Mouse (Mus musculus): ENCODE measurements around the gene Sbk2. TPM values are rescaled to one million over a fixed set of nuclear protein-coding genes. Genes with fewer than 3 reads are reported as not detected.

Gene Sbk2
- polyA plus RNA-seq, 1 experiment from 2014 or later = 2.3 TPM

DNA sequence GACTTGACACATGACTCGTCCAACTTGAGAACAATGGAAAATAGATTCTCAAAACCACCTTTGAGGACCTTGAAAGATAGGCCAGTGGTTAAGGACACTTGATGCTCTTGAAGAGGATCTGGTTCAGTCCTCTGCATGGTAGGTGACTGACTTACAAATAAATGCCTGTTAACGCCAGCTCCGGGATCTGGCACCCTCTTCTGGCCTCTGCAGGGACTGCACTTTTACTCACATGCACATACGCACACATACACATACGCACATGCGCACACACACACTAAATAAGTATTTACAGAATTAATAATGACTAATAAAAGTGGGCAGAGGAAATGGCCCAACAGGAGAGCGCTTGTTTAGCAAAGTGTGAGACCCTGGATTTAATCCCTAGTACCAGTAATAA is 12.6 kb upstream of the Sbk2 start:
- H3K27ac ChIP-seq = no peak overlapping the region
- DNase-seq (ENCODE audit: low spot score) = no peak
- H3K9me3 ChIP-seq = no peaks in the 10 kb centered on the region
- H3K36me3 ChIP-seq = no peaks in the 10 kb centered on the region
- H3K4me1 ChIP-seq = peaks cover 17% of the 10 kb centered on the region
- no peak overlapping the region for H3K4me3 ChIP-seq
- WGBS = 82% methylated on average over 7 of the region's 7 CpGs
- H3K27me3 ChIP-seq (ENCODE audit: insufficient read depth, poor library complexity, severe bottlenecking) = no peaks in the 10 kb centered on the region

DNA sequence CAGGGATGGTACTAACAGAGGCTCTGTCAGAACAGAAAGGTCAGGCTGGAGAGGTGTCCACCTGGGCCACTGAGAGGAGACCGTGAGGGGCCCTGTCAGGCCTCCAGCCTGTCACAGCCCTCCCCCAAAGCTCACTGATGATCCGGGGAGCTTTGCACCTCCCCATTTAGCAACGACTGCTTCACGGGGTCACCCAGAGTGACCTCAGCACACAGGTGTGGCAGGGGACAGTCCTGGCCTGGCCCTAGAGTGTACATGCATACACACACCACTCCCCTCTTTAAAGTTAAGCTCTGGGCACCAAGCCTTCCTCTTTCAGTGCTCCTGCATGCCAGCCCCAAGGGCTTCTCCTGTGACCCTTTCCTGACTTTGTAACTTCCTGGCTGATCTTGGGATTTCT is 11.2 kb upstream of the Sbk2 start:
- WGBS = 58% methylated on average over 4 of the region's 4 CpGs
- Histone ChIP-seq H3K27ac (no peak overlapping the region), H3K4me1 (peaks cover 20% of the 10 kb centered on the region), H3K4me3 (no peak overlapping the region), H3K9me3 (no peaks in the 10 kb centered on the region), H3K27me3 (ENCODE audit: insufficient read depth, poor library complexity, severe bottlenecking) (no peaks in the 10 kb centered on the region), H3K36me3 (no peaks in the 10 kb centered on the region)
- DNase-seq (ENCODE audit: low spot score) = no peak

DNA sequence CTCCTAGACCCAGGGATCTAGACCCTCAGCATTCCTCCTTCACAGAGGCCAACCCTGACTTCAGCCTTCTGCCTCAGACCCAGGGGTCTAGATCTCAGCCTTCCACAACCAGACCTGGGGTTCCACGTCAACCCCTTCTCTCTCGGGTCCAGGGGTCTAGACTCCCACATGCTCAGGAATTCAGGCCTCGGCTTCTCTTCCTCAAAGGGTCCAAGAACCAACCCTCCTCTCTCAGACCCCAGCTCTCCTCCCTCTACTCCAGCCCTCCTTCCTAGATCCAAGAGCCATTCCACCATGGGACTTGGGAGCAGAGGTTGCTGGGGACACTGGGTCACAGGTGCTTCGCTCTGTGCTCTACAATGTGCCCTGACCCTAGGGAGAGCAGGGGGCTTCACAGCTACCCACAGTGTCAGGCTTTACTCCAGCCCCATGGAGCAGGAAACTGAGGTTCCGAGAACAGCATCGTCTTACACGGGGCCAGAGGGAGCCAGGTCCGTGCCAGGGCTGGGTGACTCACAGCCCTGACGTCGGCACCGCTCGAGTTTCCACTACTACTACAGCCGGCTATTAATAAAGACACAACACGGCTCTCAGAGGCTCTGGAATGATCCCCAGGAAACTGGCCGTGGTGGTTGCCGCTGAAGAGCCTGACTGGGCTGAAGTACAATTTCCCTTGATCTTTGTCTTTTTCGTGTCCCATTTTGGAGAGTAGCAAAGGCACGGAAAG is 8.3 kb upstream of the Sbk2 start:
- H3K9me3 ChIP-seq = no peaks in the 10 kb centered on the region
- H3K27me3 ChIP-seq (ENCODE audit: insufficient read depth, poor library complexity, severe bottlenecking) = peaks cover 4% of the 10 kb centered on the region; the same call in 1 of the 2 replicates
- H3K4me1 ChIP-seq = peaks cover 14% of the 10 kb centered on the region
- peak overlapping the region; percentile 67; the same call in 1 of the 2 replicates for H3K27ac ChIP-seq
- WGBS = 57% methylated on average over 18 of the region's 18 CpGs
- DNase-seq (ENCODE audit: low spot score) = no peak
- H3K36me3 ChIP-seq = no peaks in the 10 kb centered on the region
- 0 out of 2 replicates have a peak overlapping the region, but pooled peaks have one; percentile 15 for H3K4me3 ChIP-seq

DNA sequence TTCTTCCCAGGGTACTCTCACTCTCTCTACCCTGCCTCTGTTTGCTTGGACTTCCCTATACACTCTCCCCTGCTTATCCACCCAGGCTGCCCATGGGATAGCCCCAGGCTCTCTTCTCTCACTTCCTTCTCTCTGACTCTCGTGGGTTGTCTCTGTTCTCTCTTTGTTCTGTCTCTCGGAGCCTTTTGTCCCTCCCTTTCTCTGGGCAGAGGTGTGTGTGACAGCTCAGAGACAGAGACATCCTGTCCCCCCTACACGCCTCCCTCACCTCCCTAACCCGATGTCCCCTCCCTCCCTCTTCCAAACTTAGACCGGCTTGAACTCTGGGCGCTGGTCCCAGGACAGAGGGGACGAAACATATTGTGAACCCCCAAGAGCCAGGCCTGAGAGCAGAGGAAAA is 7.5 kb upstream of the Sbk2 start:
- Histone ChIP-seq H3K4me1 (peaks cover 14% of the 10 kb centered on the region), H3K36me3 (no peaks in the 10 kb centered on the region), H3K27ac (peak overlapping the region; percentile 67; the same call in 1 of the 2 replicates), H3K27me3 (ENCODE audit: insufficient read depth, poor library complexity, severe bottlenecking) (peaks cover 12% of the 10 kb centered on the region; the same call in 1 of the 2 replicates), H3K4me3 (no peak overlapping the region; the same call in 1 of the 2 replicates), H3K9me3 (no peaks in the 10 kb centered on the region)
- DNase-seq (ENCODE audit: low spot score) = no peak
- WGBS = 14% methylated on average over 7 of the region's 7 CpGs

DNA sequence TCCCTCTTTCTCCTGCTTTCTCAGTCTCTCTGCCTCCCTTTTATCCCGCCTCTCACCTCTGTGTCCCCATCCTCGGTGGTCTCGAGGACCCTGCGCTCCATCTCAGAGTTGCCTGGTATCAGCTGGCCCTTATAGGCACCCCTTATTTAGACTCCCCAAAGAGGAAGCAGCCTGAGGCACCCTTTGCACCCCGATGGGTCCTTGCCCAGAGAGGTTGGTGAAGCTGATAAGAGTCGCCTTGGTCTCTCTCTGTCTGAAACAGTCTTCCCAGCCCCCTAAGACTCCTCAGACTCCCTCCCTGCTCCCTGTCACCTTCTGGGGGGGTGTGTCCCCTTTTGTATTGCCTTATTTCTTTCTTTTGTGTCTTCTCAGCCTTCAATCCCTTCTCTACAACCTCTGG is 6.9 kb upstream of the Sbk2 start, which contains the start of gene Sbk3:
TSS of gene Sbk3 (minus strand) at position 101 of the 400 bp plus-strand sequence.
- Histone ChIP-seq H3K27me3 (ENCODE audit: insufficient read depth, poor library complexity, severe bottlenecking) (peaks cover 14% of the 10 kb centered on the region; the same call in 1 of the 2 replicates), H3K9me3 (no peaks in the 10 kb centered on the region), H3K36me3 (no peaks in the 10 kb centered on the region), H3K4me3 (no peak within 1 kb of the TSS; the same call in 1 of the 2 replicates), H3K4me1 (peaks cover 14% of the 10 kb centered on the region), H3K27ac (peak within 1 kb of the TSS; percentile 67)
- no peak for DNase-seq (ENCODE audit: low spot score)
- WGBS = 34% methylated on average over 6 of the region's 6 CpGs

DNA sequence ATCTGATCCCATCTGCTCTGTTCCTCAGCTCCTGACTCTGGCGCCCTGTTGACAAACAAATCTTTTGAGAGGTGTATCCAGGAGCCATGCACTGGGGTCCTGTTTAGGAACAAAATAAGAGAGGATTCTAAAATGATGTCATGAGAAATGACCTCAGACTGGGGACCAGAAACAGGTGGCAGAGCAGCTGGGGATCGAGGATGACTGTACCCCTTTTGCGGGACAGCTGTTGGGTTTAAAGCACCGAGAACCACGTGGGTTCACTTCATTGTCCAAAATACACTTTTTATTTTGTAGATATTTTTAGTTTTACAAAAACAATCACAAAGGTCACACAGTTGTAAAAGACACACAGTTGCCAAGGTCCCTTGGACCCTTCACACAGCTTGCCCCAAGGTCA is 782 bp upstream of the Sbk2 start:
- no peak for DNase-seq (ENCODE audit: low spot score)
- Histone ChIP-seq H3K4me3 (no peak overlapping the region), H3K36me3 (no peaks in the 10 kb centered on the region), H3K4me1 (no peaks in the 10 kb centered on the region), H3K9me3 (no peaks in the 10 kb centered on the region), H3K27me3 (ENCODE audit: insufficient read depth, poor library complexity, severe bottlenecking) (peaks cover 14% of the 10 kb centered on the region; the same call in 1 of the 2 replicates), H3K27ac (no peak overlapping the region)
- WGBS = 79% methylated on average over 5 of the region's 5 CpGs

DNA sequence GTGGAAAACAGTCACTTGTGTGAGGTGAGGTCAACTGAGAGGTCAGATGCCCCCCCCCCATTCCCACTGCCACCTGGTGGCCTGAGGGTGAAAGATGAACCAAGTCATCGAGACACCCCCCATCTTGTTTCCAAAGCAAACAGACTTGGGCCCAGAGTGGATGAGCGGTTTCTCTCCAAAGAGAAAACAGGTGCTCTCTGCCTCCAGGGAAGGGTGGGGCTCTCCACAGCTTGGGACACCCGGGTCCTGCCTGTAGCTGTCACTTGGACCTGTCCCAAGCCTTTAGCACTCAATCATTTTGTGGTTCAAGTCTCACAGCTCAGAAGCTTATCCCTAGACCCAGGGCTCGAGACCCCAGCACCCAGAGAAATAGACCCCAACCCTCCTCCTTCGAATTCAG is 679 bp downstream of the Sbk2 start:
- 65% methylated on average over 5 of the region's 5 CpGs for WGBS
- DNase-seq (ENCODE audit: low spot score) = no peak
- H3K4me1 ChIP-seq = no peaks in the 10 kb centered on the region
- no peak overlapping the region for H3K4me3 ChIP-seq
- H3K36me3 ChIP-seq = no peaks in the 10 kb centered on the region
- H3K9me3 ChIP-seq = no peaks in the 10 kb centered on the region
- H3K27me3 ChIP-seq (ENCODE audit: insufficient read depth, poor library complexity, severe bottlenecking) = peaks cover 14% of the 10 kb centered on the region; the same call in 1 of the 2 replicates
- H3K27ac ChIP-seq = 0 out of 2 replicates have a peak overlapping the region, but pooled peaks have one; percentile 64

DNA sequence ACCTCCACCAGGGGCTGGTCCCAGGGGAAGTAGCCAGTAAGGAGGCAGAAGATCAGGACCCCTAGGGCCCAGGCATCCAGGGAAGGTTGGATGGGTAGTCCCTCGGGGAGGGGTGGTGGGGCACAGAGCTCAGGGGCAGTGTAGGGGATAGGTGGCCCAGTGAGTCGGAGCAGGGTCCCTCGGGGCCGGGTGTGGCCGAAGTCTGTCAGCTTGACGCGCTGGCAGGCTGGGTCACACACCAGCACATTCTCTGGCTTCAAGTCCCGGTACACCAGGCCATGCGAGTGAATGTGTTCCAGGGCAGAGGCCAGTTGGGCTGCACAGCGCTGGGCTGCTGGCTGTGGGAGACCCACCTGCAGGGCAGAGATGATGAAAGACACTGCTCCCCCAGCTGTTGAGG is 6.8 kb downstream of the Sbk2 start:
- Histone ChIP-seq H3K27me3 (ENCODE audit: insufficient read depth, poor library complexity, severe bottlenecking) (no peaks in the 10 kb centered on the region; the same call in 1 of the 2 replicates), H3K27ac (peak overlapping the region; percentile 23; the same call in 1 of the 2 replicates), H3K36me3 (no peaks in the 10 kb centered on the region), H3K4me1 (peaks cover 19% of the 10 kb centered on the region), H3K4me3 (no peak overlapping the region), H3K9me3 (no peaks in the 10 kb centered on the region)
- no peak for DNase-seq (ENCODE audit: low spot score)
- 79% methylated on average over 10 of the region's 10 CpGs for WGBS

DNA sequence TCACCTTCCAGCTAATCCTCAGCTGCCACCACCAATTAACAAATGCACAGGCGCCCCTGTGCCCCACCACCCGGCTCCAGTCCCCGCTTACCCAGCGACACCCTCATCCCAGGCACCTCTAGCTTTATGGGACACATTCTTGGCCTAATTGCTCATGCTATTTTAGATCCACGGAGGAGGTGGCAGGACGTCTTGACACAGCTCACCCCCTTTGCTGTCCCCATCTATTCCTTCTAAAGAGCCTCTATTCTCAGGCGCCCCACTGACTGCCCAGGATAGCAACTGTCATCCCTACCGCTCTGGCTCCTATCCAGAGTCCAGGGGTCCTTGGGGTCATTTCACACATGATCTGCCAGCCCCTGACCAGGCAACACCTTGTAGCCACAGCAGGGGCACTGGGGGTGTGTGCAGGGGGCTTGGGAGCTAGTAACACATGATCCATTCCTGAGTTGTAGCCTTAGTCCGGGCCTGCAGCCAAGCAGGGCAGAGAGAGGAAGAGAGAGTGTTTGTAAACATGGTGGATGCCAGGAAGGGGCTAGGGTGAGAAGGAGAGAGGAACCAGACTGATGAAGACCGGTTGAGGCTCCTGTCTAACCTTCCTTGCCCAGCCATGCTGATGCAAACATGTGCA is 10.3 kb downstream of the Sbk2 start:
- no peak for DNase-seq (ENCODE audit: low spot score)
- Histone ChIP-seq H3K36me3 (no peaks in the 10 kb centered on the region), H3K4me1 (peaks cover 31% of the 10 kb centered on the region), H3K4me3 (peak overlapping the region; percentile 18; the same call in 1 of the 2 replicates), H3K27ac (peak overlapping the region; percentile 63), H3K27me3 (ENCODE audit: insufficient read depth, poor library complexity, severe bottlenecking) (no peaks in the 10 kb centered on the region; the same call in 1 of the 2 replicates), H3K9me3 (no peaks in the 10 kb centered on the region)
- 13% methylated on average over 10 of the region's 10 CpGs for WGBS

DNA sequence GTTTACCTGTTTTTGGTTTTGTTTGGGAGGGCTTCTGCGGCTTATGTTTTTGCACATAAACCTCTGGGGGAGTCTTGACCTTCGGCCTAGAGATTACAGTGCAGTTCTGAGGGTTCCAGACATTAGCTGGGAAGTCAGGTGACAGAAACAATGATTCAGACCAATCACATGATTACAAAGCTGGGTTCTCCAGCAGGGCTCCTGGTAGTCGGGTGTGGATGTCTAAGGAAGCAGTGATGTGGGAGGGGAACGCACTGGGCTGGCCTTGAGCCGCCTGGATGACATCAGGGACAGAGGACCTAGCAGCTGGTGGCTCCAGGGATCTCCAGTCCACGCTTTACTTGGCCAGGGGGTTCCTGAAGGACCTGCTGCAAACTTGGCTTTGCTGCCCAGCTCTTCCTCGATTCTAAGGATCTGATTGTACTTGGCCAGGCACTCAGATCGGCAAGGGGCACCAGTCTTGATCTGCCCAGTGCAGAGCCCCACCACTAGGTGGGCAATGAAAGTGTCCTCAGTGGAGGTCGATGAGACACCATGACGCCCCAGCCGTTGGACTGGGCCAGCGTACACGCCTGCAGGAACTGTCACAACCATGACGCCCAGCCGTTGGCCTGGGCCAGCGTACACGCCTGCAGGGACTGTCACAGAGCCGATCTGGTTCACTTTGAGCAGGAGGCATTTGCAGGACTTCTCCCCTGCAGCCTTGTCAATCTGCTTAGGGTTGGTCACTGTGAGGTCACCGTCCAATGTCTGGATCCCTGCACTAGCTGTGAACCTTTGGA is 13.5 kb downstream of the Sbk2 start:
- no peaks in the 10 kb centered on the region for H3K9me3 ChIP-seq
- 76% methylated on average over 19 of the region's 19 CpGs for WGBS
- H3K27me3 ChIP-seq (ENCODE audit: insufficient read depth, poor library complexity, severe bottlenecking) = no peaks in the 10 kb centered on the region; the same call in 1 of the 2 replicates
- H3K4me3 ChIP-seq = no peak overlapping the region
- H3K36me3 ChIP-seq = no peaks in the 10 kb centered on the region
- peaks cover 27% of the 10 kb centered on the region for H3K4me1 ChIP-seq
- no peak overlapping the region for H3K27ac ChIP-seq
- no peak for DNase-seq (ENCODE audit: low spot score)

DNA sequence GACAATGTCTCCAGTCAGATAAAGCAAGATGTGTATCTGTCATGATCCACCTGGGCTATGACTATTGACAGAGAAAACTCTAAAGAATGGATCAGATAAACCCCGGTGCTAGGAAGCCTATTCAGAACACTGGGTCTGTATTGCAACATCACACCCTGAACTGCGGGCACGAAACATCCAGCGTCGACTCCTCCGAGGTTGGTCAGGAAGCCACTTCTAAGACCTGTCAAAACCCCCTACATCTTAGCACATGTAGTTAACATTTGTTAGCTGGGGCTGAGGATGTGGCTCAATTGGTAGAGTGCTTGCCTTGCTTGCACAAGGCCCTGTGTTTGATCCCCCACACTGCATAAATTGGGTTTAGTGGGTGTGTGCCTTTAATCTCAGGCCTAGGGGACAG is 15.8 kb downstream of the Sbk2 start:
- peaks cover 20% of the 10 kb centered on the region for H3K4me1 ChIP-seq
- H3K9me3 ChIP-seq = no peaks in the 10 kb centered on the region
- no peak overlapping the region for H3K4me3 ChIP-seq
- no peaks in the 10 kb centered on the region for H3K27me3 ChIP-seq (ENCODE audit: insufficient read depth, poor library complexity, severe bottlenecking)
- DNase-seq (ENCODE audit: low spot score) = no peak
- H3K36me3 ChIP-seq = no peaks in the 10 kb centered on the region
- WGBS = 41% methylated on average over 6 of the region's 6 CpGs
- no peak overlapping the region for H3K27ac ChIP-seq

DNA sequence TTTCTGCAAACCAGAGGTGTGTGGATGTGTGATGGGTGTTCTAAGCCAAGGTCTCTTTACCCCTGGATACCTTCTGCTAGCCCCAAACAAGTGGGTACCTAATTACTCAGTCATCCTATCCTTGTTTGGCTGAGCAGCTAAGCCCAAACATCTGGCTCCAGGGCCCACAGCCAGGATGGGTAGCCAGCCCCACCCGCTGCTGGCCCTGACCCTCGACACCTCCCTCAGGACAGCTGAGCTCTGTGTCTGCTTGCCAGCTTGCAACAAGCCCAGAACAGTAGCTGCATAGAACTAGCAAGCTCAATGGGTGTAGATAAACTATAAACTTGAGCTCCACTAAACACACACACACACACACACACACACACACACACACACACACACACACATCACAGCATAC is 16.4 kb downstream of the Sbk2 start:
- Histone ChIP-seq H3K4me1 (peaks cover 20% of the 10 kb centered on the region; the same call in 1 of the 2 replicates), H3K36me3 (no peaks in the 10 kb centered on the region), H3K9me3 (no peaks in the 10 kb centered on the region), H3K4me3 (no peak overlapping the region), H3K27ac (no peak overlapping the region), H3K27me3 (ENCODE audit: insufficient read depth, poor library complexity, severe bottlenecking) (no peaks in the 10 kb centered on the region)
- no peak for DNase-seq (ENCODE audit: low spot score)
- 36% methylated on average over 2 of the region's 2 CpGs for WGBS
